In genomic region chr12:6042326-6042725, GRCm38 (mm10) we compare ENCODE assay signal across 14 mouse cellular contexts.
DNase-seq lines count a peak whose midpoint lies in the region; ATAC-seq lines count a peak whose summit lies in the region.
"Had no signal": no experiment of that assay in that cellular context is flagged by ENCODE, and none has a peak within 500 bp of the region (broad histone marks: within the 10 kb centered on the region; RNA-seq: fewer than 3 reads in every experiment).

No protein-coding gene starts in this region.

- no peak overlapping the region for H3K27ac ChIP-seq in midbrain, embryonic 11.5 days (ENCODE audit: low read depth, low read length)
- no peak overlapping the region for H3K27ac ChIP-seq in midbrain, embryonic 15.5 days
- no peak overlapping the region for H3K27ac ChIP-seq in embryonic facial prominence, embryonic 14.5 days (replicated peaks; ENCODE audit: low read depth, low read length)
- H3K27ac ChIP-seq: embryonic facial prominence, embryonic 13.5 days; intestine, embryonic 15.5 days; neural tube, embryonic 13.5 days had no signal

- H3K9ac ChIP-seq in midbrain, embryonic 11.5 days (ENCODE audit: low read length): no peak overlapping the region
- no peak overlapping the region for H3K9ac ChIP-seq in midbrain, embryonic 15.5 days
- H3K9ac ChIP-seq in embryonic facial prominence, embryonic 14.5 days (ENCODE audit: low read depth, low read length): no peak overlapping the region
- H3K9ac ChIP-seq: embryonic facial prominence, embryonic 13.5 days; intestine, embryonic 15.5 days; neural tube, embryonic 13.5 days had no signal

- ATAC-seq in midbrain, embryonic 11.5 days (ENCODE audit: low FRiP score): no peak
- ATAC-seq in midbrain, embryonic 15.5 days (replicated peaks): no peak; the same call in 1 of the 2 replicates
- no peak for ATAC-seq in embryonic facial prominence, embryonic 14.5 days (ENCODE audit: low read depth)
- ATAC-seq: intestine, embryonic 15.5 days had no signal

- peak; percentile 4 to 17 for DNase-seq in heart, postnatal 10 days
- DNase-seq in heart, adult 11 months: no peak
- peak; percentile 89 for DNase-seq in midbrain, embryonic 11.5 days (ENCODE audit: low spot score, missing footprints)
- DNase-seq in embryonic facial prominence, embryonic 14.5 days (ENCODE audit: low spot score): peak; percentile 60
- DNase-seq in retina, embryonic 14.5 days (ENCODE audit: low spot score): peak; percentile 54
- DNase-seq in thymus, postnatal 0 days (ENCODE audit: low spot score): no peak
- DNase-seq in left cerebral cortex, adult 9 months (ENCODE audit: low spot score in 2 of 2): no peak
- DNase-seq: lung, postnatal 10 days; spleen, adult 18-20 months; thymus, postnatal 4 days had no signal

- H3K4me3 ChIP-seq in midbrain, embryonic 11.5 days (ENCODE audit: low read depth, low read length): no peak overlapping the region
- no peak overlapping the region for H3K4me3 ChIP-seq in midbrain, embryonic 15.5 days
- H3K4me3 ChIP-seq in embryonic facial prominence, embryonic 14.5 days (ENCODE audit: low read depth, low read length): no peak overlapping the region
- H3K4me3 ChIP-seq: embryonic facial prominence, embryonic 13.5 days; intestine, embryonic 15.5 days; neural tube, embryonic 13.5 days had no signal

- intact Hi-C loops in heart, postnatal 10 days (cut with DNase I): no loop called here

- no peaks in the 10 kb centered on the region; the same call in 1 of the 2 replicates for H3K4me1 ChIP-seq in midbrain, embryonic 11.5 days (ENCODE audit: control insufficient read depth, insufficient read depth, low read length)
- H3K4me1 ChIP-seq in midbrain, embryonic 15.5 days: 0 out of 2 replicates have a peak, but pooled peaks cover 8% of the 10 kb centered on the region
- no peaks in the 10 kb centered on the region for H3K4me1 ChIP-seq in embryonic facial prominence, embryonic 14.5 days (ENCODE audit: control insufficient read depth, insufficient read depth, low read length)
- H3K4me1 ChIP-seq: embryonic facial prominence, embryonic 13.5 days; intestine, embryonic 15.5 days had no signal

- H3K4me2 ChIP-seq in midbrain, embryonic 11.5 days: no peak overlapping the region
- no peak overlapping the region for H3K4me2 ChIP-seq in midbrain, embryonic 15.5 days
- H3K4me2 ChIP-seq in embryonic facial prominence, embryonic 14.5 days (ENCODE audit: low read depth, low read length): no peak overlapping the region
- H3K4me2 ChIP-seq: embryonic facial prominence, embryonic 13.5 days; intestine, embryonic 15.5 days; neural tube, embryonic 13.5 days had no signal

- no peaks in the 10 kb centered on the region for H3K36me3 ChIP-seq in midbrain, embryonic 11.5 days (ENCODE audit: control insufficient read depth, insufficient read depth, low read length)
- no peaks in the 10 kb centered on the region for H3K36me3 ChIP-seq in midbrain, embryonic 15.5 days (replicated peaks)
- no peaks in the 10 kb centered on the region for H3K36me3 ChIP-seq in embryonic facial prominence, embryonic 14.5 days (ENCODE audit: control insufficient read depth, insufficient read depth, low read length)
- H3K36me3 ChIP-seq: embryonic facial prominence, embryonic 13.5 days; intestine, embryonic 15.5 days; neural tube, embryonic 13.5 days had no signal

- no peaks in the 10 kb centered on the region for H3K9me3 ChIP-seq in midbrain, embryonic 11.5 days (ENCODE audit: control insufficient read depth, low read length)
- no peaks in the 10 kb centered on the region for H3K9me3 ChIP-seq in midbrain, embryonic 15.5 days
- H3K9me3 ChIP-seq in embryonic facial prominence, embryonic 14.5 days (ENCODE audit: control insufficient read depth, low read length): no peaks in the 10 kb centered on the region
- H3K9me3 ChIP-seq: embryonic facial prominence, embryonic 13.5 days; intestine, embryonic 15.5 days; neural tube, embryonic 13.5 days had no signal

- H3K27me3 ChIP-seq in midbrain, embryonic 11.5 days (ENCODE audit: control insufficient read depth, insufficient read depth, low read length): no peaks in the 10 kb centered on the region
- no peaks in the 10 kb centered on the region for H3K27me3 ChIP-seq in midbrain, embryonic 15.5 days (replicated peaks)
- no peaks in the 10 kb centered on the region for H3K27me3 ChIP-seq in embryonic facial prominence, embryonic 14.5 days (replicated peaks; ENCODE audit: control insufficient read depth, insufficient read depth, low read length)
- H3K27me3 ChIP-seq: embryonic facial prominence, embryonic 13.5 days; intestine, embryonic 15.5 days; neural tube, embryonic 13.5 days had no signal

- WGBS in midbrain, embryonic 11.5 days: 45% methylated on average over 1 of the region's 1 CpGs
- 19% methylated on average over 1 of the region's 1 CpGs for WGBS in midbrain, embryonic 15.5 days
- 19% methylated on average over 1 of the region's 1 CpGs for WGBS in embryonic facial prominence, embryonic 14.5 days

Comparison
In these comparisons a context has a peak if more than half of its experiments do, and no peak if none do; other contexts are left out.
1. DNase-seq: peak in heart, postnatal 10 days (2 of 2), midbrain, embryonic 11.5 days (single experiment), embryonic facial prominence, embryonic 14.5 days (single experiment) and retina, embryonic 14.5 days (single experiment); none in heart, adult 11 months (single experiment), thymus, postnatal 0 days (single experiment) and left cerebral cortex, adult 9 months (0 of 2).